Mouse (Mus musculus) liver, embryonic 14.5 days (tissue): ENCODE data around the gene Il18r1. TPM values are rescaled to one million over a fixed set of nuclear protein-coding genes. Genes with fewer than 3 reads are reported as not detected.

Source experiments
- ATAC-seq: fragments of 200-750 bp; cut with Nextera tagmentation; 2 replicates; pipeline ENCODE4 v1.8.0; 2017; ENCODE audit warnings: moderate number of reproducible peaks, mild to moderate bottlenecking, moderate library complexity; ENCODE audit not compliant: insufficient read depth
- DNase-seq, 3 experiments: peaks; one replicate each; pipeline ENCODE4 v3.0.0-alpha.2; 2012 to 2013; ENCODE audit warnings: low read depth in 3 of 3, low spot score in 3 of 3
- H3K27ac ChIP-seq: fragments of 300-500 bp; sonication (generic); 2 replicates; pipeline ENCODE4 v1.5.1; 2014; ENCODE audit warnings: moderate library complexity, mild to moderate bottlenecking, control low read depth, inconsistent platforms
- H3K27me3 ChIP-seq: fragments of 300-500 bp; sonication (generic); 2 replicates; pipeline ENCODE4 v1.6.1; 2014; ENCODE audit warnings: mild to moderate bottlenecking, low read length, moderate library complexity; ENCODE audit not compliant: control insufficient read depth, insufficient read depth
- H3K36me3 ChIP-seq: fragments of 300-500 bp; sonication (generic); replicated peaks from 2 replicates; pipeline ENCODE4 v1.6.1; 2014; ENCODE audit warnings: low read depth; ENCODE audit not compliant: control insufficient read depth, insufficient read depth
- H3K4me1 ChIP-seq, 2 experiments: fragments of 200-500 bp in 1 of 2; fragments of 300-500 bp in 1 of 2; sonication (generic) in 1 of 2; replicated peaks; 2 replicates each; pipeline ENCODE4 v1.6.1; 2012 to 2014; ENCODE audit warnings: antibody characterized with exemption in 1 of 2, inconsistent platforms in 1 of 2, low read length in 1 of 2; ENCODE audit not compliant: control insufficient read depth in 2 of 2, insufficient read depth in 2 of 2
- H3K4me2 ChIP-seq: fragments of 300-500 bp; sonication (generic); 2 replicates; pipeline ENCODE4 v1.6.1; 2014; ENCODE audit warnings: low read depth, mild to moderate bottlenecking, control low read depth, moderate library complexity
- H3K4me3 ChIP-seq, 2 experiments: fragments of 200-500 bp in 1 of 2; fragments of 300-500 bp in 1 of 2; sonication (generic) in 1 of 2; 2 replicates each; pipeline ENCODE4 v1.5.1; 2012 to 2014; ENCODE audit warnings: low read depth in 2 of 2, low read length in 2 of 2, mild to moderate bottlenecking in 2 of 2, control low read depth in 1 of 2, inconsistent platforms in 1 of 2, moderate library complexity in 1 of 2; ENCODE audit not compliant: insufficient read depth in 1 of 2
- H3K9ac ChIP-seq: fragments of 300-500 bp; sonication (generic); replicated peaks from 2 replicates; pipeline ENCODE4 v1.6.1; 2014; ENCODE audit warnings: mild to moderate bottlenecking, control low read depth, moderate library complexity
- H3K9me3 ChIP-seq: fragments of 300-500 bp; sonication (generic); 2 replicates; pipeline ENCODE4 v1.6.1; 2016; ENCODE audit warnings: low read length, mixed read lengths; ENCODE audit not compliant: control insufficient read depth
- CTCF ChIP-seq: IDR thresholded peaks from 2 replicates; pipeline ENCODE4 v1.5.1; 2016; ENCODE audit warnings: antibody characterized with exemption, low read depth, control low read depth
- EP300 ChIP-seq: IDR thresholded peaks from 2 replicates; pipeline ENCODE4 v1.6.1; 2016; ENCODE audit warnings: antibody characterized with exemption, low read depth
- WGBS: fragments of 180-500 bp; shearing (Covaris S2); extraction: QIAGEN DNeasy Blood & Tissue Kit; methylation state at CpG from one replicate; pipeline ENCODE4 v1.1.7; 2014; ENCODE audit not compliant: insufficient replicate concordance; 5-methylcytosine and 5-hydroxymethylcytosine counted together
- polyA plus RNA-seq, 2 experiments: library from polyadenylated mRNA; depleted of rRNA in 1 of 2; stranded (reverse) in 1 of 2; unstranded in 1 of 2; fragments of >200 nt; fragmentation: Nextera tagmentation in 1 of 2; extraction: Ambion mirVana in 1 of 2; gene quantifications; 2 replicates each; pipeline versions ENCODE4 v1.2.1 to v1.2.3; 2012 to 2014

Gene Il18r1
- polyA plus RNA-seq (2012; rRNA removed) (0.05 and 0.07 TPM in 2 replicates), polyA plus RNA-seq (2014; fragmentation: Nextera tagmentation; extraction: Ambion mirVana) (0.04 TPM in 1 of 2 replicates, not detected in the other)

DNA sequence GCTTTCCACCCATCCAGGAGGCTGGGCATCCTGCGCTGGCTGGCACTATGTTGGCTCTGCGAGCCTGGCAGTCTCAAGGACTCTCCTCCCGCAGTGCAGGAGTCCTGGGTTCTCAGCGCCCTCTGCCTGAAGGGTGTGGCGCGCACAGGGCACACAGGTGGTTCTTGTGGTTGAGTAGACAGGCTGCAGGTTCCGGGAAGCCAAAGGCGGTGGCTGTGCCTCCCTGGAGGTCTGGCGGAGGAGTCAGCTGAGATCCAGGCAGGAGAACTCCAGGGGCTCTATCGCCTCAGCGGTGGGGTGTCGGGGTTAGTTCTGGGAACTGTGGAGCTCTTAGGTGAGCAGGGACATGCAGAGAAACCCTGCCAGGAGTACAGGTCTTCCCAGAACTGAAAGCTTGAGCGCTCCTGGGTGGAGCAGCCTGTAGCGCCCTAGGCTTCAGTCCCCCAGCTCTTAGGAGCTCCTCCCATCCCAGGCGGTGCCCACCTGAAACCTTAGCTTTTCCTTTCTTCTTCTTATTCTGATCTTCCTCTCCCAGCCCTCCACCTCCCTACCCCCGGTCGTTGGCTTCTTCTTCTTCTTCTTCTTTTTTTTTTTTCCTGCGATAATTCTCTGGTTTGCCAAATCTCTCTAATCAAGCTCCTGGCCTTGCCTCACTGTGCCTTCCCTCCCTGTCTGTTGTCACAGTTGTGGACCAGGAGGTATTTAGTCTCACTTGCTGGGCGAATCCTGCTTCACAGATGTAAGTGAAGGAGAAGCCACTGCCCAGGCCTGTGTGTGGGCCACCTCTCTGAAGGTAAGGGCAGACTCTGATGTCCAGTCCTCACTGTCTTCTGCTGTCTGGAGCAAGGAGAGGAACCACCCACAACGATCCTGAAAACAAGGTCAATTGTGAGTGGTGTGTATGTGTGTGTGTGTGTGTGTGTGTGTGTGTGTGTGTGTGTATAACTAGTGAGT lies at the start of gene Il18r1:
Gene Il18r1 (plus strand): TSS at position 76 of the 954 bp plus-strand sequence.
- Histone ChIP-seq H3K4me1 (no peaks in the 10 kb centered on the region), H3K9me3 (no peaks in the 10 kb centered on the region), H3K9ac (no peak within 1 kb of the TSS), H3K4me2 (no peak within 1 kb of the TSS), H3K27me3 (no peaks in the 10 kb centered on the region), H3K27ac (no peak within 1 kb of the TSS), H3K4me3 (no peak within 1 kb of the TSS), H3K36me3 (no peaks in the 10 kb centered on the region)
- ATAC-seq (no peak), DNase-seq (peak in 1 of 3 experiments; percentile 16)
- 35% methylated on average over 20 of the region's 20 CpGs for WGBS
- TF ChIP-seq CTCF (peak; percentile 64), EP300 (no peak)

GRCm38 (mm10) chr1:40417034-40417433 lies 48.3 kb upstream of the Il18r1 start:
- ATAC-seq (no peak), DNase-seq (no peak)

DNA sequence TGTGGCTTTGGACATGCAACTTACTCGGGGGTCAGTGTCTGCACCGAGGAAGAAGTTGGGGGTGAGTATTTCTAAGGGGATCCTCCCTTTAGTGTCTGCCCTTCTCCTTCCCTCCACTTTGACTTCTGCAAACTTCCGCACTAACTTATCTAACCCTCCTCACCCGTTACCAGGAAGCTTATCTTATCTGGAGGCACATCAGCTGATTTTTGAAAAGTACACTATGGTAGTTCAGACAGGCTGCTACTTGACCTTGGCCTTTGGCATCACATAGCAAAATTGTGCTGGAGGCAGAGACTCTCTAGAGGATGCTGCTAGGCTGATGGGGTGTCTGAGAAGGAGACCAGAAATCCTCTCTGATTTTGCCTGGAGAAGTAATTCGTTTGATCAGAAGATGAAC lies 46.8 kb upstream of the Il18r1 start:
- no peaks in the 10 kb centered on the region for H3K9me3 ChIP-seq
- no peak overlapping the region for H3K4me2 ChIP-seq
- DNase-seq (no peak), ATAC-seq (0 out of 2 replicates have a peak, but pooled peaks have one; percentile 15)
- H3K9ac ChIP-seq = no peak overlapping the region
- WGBS = 6% methylated on average over 5 of the region's 5 CpGs
- no peaks in the 10 kb centered on the region for H3K27me3 ChIP-seq
- no peaks in the 10 kb centered on the region for H3K36me3 ChIP-seq
- no peak overlapping the region for H3K27ac ChIP-seq
- no peak for TF ChIP-seq CTCF
- TF ChIP-seq EP300 = peak; percentile 51
- H3K4me1 ChIP-seq = peaks cover 12 to 20% of the 10 kb centered on the region in 2 experiments
- H3K4me3 ChIP-seq = no peak overlapping the region

More at GRCm38 (mm10) chr1:40417034-40417433, 48.3 kb upstream of the Il18r1 start:
- Histone ChIP-seq H3K9ac (no peak overlapping the region), H3K27ac (no peak overlapping the region), H3K4me1 (peaks cover 12 to 20% of the 10 kb centered on the region in 2 experiments), H3K4me2 (no peak overlapping the region), H3K9me3 (no peaks in the 10 kb centered on the region), H3K4me3 (no peak overlapping the region), H3K36me3 (no peaks in the 10 kb centered on the region), H3K27me3 (no peaks in the 10 kb centered on the region)
- WGBS = 58% methylated on average over 2 of the region's 2 CpGs
- no peak for TF ChIP-seq EP300
- TF ChIP-seq CTCF = no peak

GRCm38 (mm10) chr1:40423892-40424291 lies 41.5 kb upstream of the Il18r1 start:
- Histone ChIP-seq H3K4me1 (peaks cover 11 to 15% of the 10 kb centered on the region in 2 experiments), H3K27me3 (no peaks in the 10 kb centered on the region), H3K36me3 (no peaks in the 10 kb centered on the region), H3K4me3 (no peak overlapping the region), H3K9ac (no peak overlapping the region), H3K9me3 (no peaks in the 10 kb centered on the region), H3K4me2 (no peak overlapping the region), H3K27ac (no peak overlapping the region)
- ATAC-seq = no peak
- 47% methylated on average over 6 of the region's 6 CpGs for WGBS
- TF ChIP-seq EP300 (no peak), CTCF (no peak)
- no peak for DNase-seq

GRCm38 (mm10) chr1:40427270-40427669 lies 38.1 kb upstream of the Il18r1 start:
- DNase-seq (no peak), ATAC-seq (no peak)
- no peaks in the 10 kb centered on the region for H3K27me3 ChIP-seq
- peaks cover 35 to 39% of the 10 kb centered on the region in 2 experiments for H3K4me1 ChIP-seq
- WGBS = 45% methylated on average over 9 of the region's 9 CpGs
- no peak overlapping the region for H3K9ac ChIP-seq
- no peaks in the 10 kb centered on the region for H3K9me3 ChIP-seq
- H3K4me3 ChIP-seq = no peak overlapping the region
- H3K4me2 ChIP-seq = no peak overlapping the region
- no peak overlapping the region for H3K27ac ChIP-seq
- no peaks in the 10 kb centered on the region for H3K36me3 ChIP-seq
- TF ChIP-seq EP300 = no peak
- TF ChIP-seq CTCF = no peak
